Mouse (Mus musculus): ENCODE measurements around the gene Gm13277.
"Not testable (repeated sequence)": the region's sequence is repeated elsewhere in the genome, so short reads cannot be mapped to it uniquely, and the experiment has no call there.

Gm13277 gene

GRCm38 (mm10) chr4:88788402-88788801, at the start of gene Gm13277:
Gene Gm13277, plus strand, starts transcription at chr4:88788632.
- peak; percentile 74 to 82 for DNase-seq

- DNase-seq, result no peak
Measured at GRCm38 (mm10) chr4:88739036-88739435, 49.4 kb upstream of the Gm13277 start.

- no peak for DNase-seq
Measured at GRCm38 (mm10) chr4:88741426-88741825, 47.0 kb upstream of the Gm13277 start.

- DNase-seq, result no peak
Measured at GRCm38 (mm10) chr4:88742771-88743371, 45.6 kb upstream of the Gm13277 start.

- peak in 1 of 2 experiments; percentile 20 for DNase-seq
Measured at GRCm38 (mm10) chr4:88744207-88744606, 44.2 kb upstream of the Gm13277 start.

- peak in 1 of 2 experiments; percentile 15 for DNase-seq
Measured at GRCm38 (mm10) chr4:88749926-88750325, 38.5 kb upstream of the Gm13277 start.

- DNase-seq, result peak; percentile 73
Measured at GRCm38 (mm10) chr4:88754818-88755340, 33.6 kb upstream of the Gm13277 start, which contains the start of gene Gm13271. Gene Gm13271, plus strand, starts transcription at chr4:88754868.

- peak; percentile 11 to 25 for DNase-seq
Measured at GRCm38 (mm10) chr4:88756581-88757513, 31.6 kb upstream of the Gm13277 start.

GRCm38 (mm10) chr4:88757628-88758031, 30.8 kb upstream of the Gm13277 start:
- DNase-seq, result peak; percentile 88 to 90

- DNase-seq, result not testable (repeated sequence)
Measured at GRCm38 (mm10) chr4:88758751-88759150, 29.7 kb upstream of the Gm13277 start.

GRCm38 (mm10) chr4:88759610-88760268, 28.7 kb upstream of the Gm13277 start, which contains the start of gene Gm13283:
Gene Gm13283, plus strand, starts transcription at chr4:88760119.
- peak; percentile 37 to 38 for DNase-seq

GRCm38 (mm10) chr4:88760431-88760830, 28.0 kb upstream of the Gm13277 start:
- DNase-seq, result peak; percentile 62 to 78

GRCm38 (mm10) chr4:88761776-88762175, 26.7 kb upstream of the Gm13277 start:
- DNase-seq, result peak; percentile 74 to 78

- peak in 1 of 2 experiments; percentile 27 for DNase-seq
Measured at GRCm38 (mm10) chr4:88762341-88762740, 26.1 kb upstream of the Gm13277 start.

- DNase-seq, result peak; percentile 18 to 49
Measured at GRCm38 (mm10) chr4:88763384-88764018, 24.9 kb upstream of the Gm13277 start.

GRCm38 (mm10) chr4:88773534-88773933, 14.9 kb upstream of the Gm13277 start, which contains the start of gene Gm13290:
Gene Gm13290, plus strand, starts transcription at chr4:88773834.
- DNase-seq, result not testable (repeated sequence)

- not testable (repeated sequence) for DNase-seq
Measured at GRCm38 (mm10) chr4:88776622-88777021, 11.8 kb upstream of the Gm13277 start, which contains the start of gene Gm13289. Gene Gm13289, plus strand, starts transcription at chr4:88776922.

GRCm38 (mm10) chr4:88779550-88779949, 8.9 kb upstream of the Gm13277 start, which contains the start of gene Gm13272:
Gene Gm13272, plus strand, starts transcription at chr4:88779850.
- DNase-seq, result not testable (repeated sequence)

- peak in 1 of 2 experiments; percentile 3 for DNase-seq
Measured at GRCm38 (mm10) chr4:88780320-88780719, 8.1 kb upstream of the Gm13277 start.

- not testable (repeated sequence) for DNase-seq
Measured at GRCm38 (mm10) chr4:88781831-88782230, 6.6 kb upstream of the Gm13277 start, which contains the start of gene Ifnz. Gene Ifnz, plus strand, starts transcription at chr4:88782131.

- not testable (repeated sequence) for DNase-seq
Measured at GRCm38 (mm10) chr4:88782335-88782734, 6.1 kb upstream of the Gm13277 start.

GRCm38 (mm10) chr4:88785409-88785808, 3.0 kb upstream of the Gm13277 start, which contains the start of gene Gm13276:
Gene Gm13276, plus strand, starts transcription at chr4:88785709.
- DNase-seq, result not testable (repeated sequence)

Measured in cerebellum, postnatal 10 days (tissue).